Mouse (Mus musculus) thymus, postnatal 10 days (tissue): ENCODE data around the gene Dynlt1c.
"Not testable (repeated sequence)": the region's sequence is repeated elsewhere in the genome, so short reads cannot be mapped to it uniquely, and the experiment has no call there.

Experiments
- DNase-seq, 2 experiments: peaks; one replicate each; pipeline ENCODE4 v3.0.0; 2021; ENCODE audit warnings: low spot score in 2 of 2

Dynlt1c gene

DNA sequence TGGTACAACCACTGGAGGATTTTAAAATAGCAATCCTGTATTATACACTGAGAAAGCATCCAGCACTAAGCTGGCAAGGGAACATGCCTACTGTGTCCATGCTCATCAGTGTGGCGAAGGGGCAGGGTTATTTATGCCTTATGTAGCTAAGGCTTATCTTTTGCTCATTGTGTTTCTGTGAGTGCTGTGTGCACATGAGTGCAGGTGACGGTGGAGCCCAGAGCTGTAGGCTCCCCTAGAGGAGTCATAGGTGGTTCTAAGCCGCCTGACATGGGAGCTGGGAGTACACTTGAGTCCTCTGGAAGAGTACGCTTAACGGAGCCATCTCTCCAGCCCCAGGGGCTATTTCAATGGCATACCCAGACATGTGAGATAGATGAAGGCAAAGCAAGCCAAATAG, 17.8 kb downstream of the Dynlt1c start:
- not testable (repeated sequence) for DNase-seq

DNA sequence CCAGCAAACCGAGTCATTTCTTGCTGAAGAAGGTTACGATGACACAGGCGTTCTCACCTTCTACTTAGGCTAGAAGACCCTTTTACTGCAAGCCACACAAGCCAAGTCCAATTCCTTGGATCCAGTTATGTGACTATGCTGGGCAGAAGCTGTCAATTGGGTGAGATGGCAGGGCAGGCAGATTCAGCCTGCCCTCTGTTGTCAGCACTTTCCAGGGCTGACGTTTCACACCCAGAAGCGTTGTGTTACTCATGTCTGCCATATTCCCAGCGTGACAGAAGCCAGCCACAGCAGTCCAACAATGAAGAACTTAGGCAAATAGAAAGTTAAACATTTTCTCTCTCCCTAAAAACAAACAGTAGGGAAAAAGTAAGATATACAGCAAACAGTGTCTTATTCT, 18.6 kb downstream of the Dynlt1c start:
- DNase-seq, result not testable (repeated sequence)

DNA sequence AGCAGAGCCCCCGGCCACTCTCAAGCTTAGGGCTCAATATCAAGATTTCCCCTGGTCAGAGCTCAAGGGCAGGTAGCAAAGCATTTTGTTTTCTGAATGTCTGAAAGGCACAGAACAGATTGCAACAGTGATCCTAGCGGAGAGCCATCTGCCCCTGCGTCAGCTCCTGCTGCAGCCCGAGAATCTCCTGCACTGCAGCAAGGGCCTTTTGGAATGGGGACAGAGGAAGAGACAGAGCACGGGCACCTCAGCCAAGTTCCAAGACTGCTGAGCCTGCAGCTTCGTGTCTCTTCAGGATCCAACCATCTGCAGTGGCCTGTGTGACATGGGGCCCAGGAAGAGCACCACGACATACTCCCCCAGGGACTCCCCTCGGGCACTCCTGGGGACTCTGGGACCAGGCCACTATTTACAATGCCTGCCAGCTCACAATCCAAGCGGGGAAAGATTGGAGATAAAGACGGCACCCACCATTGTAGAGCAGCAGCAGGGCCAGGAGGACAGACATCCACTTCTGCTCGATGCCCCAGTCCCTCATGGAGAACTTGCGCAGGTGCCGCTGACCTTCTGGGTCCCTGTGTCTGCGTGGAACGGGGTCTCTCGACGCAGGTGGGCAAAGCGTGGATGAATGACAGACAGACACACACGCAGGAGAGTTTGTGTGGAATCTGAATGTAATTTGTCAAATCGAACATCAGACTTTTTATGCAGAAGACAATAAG, 19.4 kb downstream of the Dynlt1c start:
- not testable (repeated sequence) for DNase-seq

DNA sequence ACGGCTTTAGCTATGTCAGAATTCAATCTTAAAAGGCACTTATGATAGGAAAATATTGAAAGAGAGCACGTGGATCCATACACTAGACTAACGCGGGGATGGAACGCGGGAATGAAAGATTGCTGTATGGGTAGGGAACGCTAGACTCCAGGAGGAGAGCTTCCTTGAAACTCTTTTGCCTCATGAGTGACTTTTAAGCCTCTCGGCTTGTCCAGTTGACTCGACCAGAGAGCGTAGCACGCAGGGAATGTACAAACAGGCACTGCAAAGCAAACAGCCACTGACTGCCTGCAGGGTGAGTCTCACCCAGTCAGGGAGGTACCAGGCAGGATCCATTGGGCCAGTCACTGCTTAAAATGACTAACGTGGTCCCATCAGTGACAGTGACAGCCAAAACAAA, 20.5 kb downstream of the Dynlt1c start:
- not testable (repeated sequence) for DNase-seq

DNA sequence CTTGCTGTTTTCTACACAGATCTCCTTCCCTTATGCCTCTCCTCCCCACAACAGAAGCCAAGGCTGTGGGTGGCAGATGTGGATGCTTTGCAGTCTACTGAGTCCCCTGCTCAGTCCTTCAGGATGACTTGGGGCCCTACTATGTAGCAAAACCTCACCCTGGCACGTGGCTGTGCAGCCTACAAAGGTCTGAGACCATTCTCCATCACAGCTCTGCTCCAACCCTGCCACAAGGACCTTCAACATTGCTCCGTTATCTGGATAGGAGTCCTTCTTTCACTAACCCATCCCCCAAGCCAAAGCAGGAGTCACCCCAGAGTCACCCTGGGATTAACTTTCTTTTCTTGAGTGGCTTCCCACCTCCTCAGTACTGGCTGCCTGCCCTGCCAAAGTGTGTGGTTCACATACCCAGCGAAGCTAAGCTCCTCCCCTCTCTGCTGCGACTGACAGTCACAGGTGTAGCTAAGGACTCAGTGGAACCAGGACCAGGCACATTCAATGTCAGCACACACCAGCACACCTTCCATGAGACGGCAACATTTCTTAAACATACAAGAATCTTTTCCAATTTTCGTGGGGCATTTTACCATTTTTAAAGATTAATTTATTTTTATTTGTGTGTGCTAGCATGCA, 23.6 kb downstream of the Dynlt1c start:
- DNase-seq, result not testable (repeated sequence)

DNA sequence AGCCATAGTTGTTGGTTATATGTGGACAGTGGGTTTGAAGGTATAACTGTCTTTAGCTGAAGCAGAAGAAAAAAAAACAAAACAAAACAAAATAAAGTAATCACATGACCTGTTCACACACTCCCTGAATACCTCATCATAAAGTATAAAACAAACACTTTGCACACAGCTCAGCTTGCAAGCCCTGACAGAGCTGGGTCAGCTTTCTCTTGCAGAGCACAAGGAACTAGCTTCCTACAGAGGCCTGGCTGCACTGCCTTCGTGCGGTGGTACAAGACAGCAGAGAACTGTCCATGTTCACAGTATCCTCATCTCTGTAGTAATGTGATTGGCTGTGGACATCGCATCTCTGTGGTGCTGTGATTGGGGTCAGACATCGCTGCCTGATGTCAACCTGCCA, 28.9 kb downstream of the Dynlt1c start:
- not testable (repeated sequence) for DNase-seq

DNA sequence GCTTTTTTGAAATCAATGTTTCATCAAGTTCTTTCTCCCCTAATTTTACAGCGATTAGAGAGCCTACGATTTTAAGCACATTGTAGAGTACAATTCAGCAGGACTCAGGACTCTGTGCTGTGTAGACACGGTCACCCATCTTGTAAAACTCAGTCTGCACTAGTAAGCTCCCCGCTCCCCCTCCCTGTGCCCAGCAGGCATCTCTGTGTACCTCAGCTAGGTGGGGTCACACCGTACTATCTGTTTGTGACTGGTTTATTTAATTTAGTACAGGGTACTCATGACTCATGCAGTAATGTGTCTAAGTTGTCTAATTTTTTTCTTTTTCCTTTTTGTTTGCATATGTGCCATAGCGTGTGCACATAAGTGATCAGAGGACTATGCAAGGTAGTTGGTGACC, 31.4 kb downstream of the Dynlt1c start:
- not testable (repeated sequence) for DNase-seq

DNA sequence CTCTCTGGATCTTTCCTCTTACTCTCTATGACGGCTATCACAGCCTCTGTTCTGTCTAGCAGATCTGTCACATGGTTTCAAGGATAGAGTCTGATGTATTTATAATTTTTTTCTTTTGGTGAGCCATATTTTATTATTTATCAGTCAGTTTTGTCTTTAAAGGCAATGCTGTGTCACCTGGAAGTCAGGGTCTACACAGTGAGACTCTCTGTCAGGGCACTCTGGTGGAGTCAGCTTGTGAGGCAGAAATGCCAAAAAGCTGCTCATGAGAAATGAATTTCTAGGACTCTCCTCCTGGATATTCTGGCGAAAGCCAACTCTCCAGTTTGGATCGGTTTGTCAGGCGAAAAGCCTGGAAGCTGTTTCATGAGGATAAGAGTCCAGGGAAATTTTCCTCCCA, 34.3 kb downstream of the Dynlt1c start:
- DNase-seq, result not testable (repeated sequence)

DNA sequence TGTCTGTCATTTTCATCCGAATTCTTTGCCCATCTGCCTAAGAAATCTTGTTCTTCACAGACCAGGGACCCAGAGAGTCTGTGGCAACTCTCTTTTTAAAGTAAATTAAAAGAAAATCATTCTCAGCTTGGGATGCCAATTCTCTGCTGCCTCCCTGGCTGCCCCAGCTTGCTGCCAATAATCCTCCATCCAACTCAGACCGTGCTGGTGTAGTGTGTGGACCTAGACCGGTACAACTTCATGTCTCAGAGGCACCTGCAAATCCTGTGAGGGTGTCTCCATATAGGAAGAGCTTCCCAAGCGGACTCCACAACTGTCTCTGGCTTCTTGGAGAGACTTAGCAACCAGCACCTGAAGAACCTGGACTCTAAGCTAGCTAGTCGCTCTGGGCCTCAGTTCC, 35.4 kb downstream of the Dynlt1c start:
- DNase-seq, result no peak

DNA sequence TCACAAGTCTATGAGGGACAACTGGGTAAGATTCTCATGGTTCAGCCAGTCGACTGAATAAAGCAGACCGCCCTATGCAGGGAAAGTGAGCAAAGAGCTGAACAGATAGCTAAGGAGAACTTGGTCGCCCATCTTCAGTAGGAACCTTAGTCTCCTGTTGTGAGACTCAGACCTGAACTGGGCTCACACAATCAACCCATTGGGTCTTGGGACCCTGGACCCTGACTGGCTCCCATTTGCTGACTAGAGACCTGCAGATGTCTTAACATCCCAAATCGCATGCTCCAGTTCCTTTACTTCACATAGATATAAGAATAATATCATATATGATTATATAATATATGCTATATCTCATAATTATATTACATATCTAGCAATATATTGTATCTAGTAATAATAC, 36.0 kb downstream of the Dynlt1c start:
- DNase-seq, result not testable (repeated sequence)

DNA sequence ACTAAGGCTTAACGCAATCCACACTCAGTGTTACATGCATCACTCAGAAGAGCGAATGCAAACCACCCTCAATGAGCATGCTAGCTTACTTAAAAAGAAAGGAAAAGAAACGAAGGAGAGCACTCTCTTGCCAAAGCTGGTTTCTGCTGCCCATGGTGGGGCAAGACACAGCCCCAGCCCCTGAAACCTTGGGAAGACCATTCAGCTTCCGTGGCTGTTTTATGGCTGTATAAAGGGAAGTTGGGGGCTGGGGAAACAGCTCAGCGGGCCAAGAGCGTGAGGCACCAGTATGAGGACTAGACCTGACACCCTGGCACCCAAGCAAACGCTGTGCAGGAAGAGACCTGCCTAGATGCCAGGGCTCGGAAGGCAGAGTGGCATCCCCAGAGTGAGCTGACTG, 37.0 kb downstream of the Dynlt1c start:
- not testable (repeated sequence) for DNase-seq

DNA sequence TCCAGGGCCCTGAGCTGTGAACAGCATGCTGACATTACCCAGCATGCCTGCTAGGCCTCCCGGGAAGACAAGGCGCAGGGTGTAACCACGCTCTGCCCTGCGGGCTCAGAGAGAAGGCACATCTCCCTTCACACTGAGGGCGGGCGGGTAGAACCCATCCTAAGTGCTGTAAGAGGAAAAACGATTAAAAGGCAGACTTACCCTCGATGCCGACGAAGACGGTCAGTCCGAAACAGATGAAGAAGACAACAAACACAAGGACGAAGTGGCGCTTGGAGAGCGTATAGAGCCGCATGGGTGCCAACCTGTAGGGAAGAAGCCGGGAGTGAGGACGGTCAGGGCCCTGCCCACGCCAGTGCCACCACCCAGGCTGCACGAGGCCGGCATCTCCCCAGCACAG, 38.0 kb downstream of the Dynlt1c start:
- DNase-seq, result not testable (repeated sequence)

DNA sequence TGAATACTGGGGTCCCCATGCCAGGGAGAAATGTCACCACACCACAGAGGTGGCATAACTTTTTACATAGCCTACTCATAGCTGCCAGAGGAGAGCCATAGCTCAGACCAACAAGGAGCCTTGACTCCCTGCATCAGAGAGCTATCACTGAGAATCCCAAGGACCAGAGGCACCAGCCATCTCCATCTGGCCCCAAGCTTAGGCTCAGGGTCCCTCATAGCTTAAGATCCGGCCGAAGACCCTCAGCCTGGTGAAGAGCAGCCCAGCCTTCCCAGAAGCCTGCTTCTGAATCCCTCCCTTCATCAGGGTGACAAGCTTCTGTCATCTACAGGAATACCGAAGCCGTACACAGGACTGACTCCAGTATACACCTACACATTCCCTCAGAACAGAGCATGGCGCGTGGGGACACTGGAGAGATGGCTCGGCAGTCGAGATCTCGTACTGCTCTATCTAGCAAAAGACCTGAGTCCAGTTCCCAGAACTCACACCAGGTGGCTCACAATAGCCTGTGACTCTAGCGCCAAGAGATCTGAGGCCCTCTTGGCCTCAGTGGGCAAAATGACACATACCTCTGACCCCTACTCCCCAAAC, 38.7 kb downstream of the Dynlt1c start:
- not testable (repeated sequence) for DNase-seq

DNA sequence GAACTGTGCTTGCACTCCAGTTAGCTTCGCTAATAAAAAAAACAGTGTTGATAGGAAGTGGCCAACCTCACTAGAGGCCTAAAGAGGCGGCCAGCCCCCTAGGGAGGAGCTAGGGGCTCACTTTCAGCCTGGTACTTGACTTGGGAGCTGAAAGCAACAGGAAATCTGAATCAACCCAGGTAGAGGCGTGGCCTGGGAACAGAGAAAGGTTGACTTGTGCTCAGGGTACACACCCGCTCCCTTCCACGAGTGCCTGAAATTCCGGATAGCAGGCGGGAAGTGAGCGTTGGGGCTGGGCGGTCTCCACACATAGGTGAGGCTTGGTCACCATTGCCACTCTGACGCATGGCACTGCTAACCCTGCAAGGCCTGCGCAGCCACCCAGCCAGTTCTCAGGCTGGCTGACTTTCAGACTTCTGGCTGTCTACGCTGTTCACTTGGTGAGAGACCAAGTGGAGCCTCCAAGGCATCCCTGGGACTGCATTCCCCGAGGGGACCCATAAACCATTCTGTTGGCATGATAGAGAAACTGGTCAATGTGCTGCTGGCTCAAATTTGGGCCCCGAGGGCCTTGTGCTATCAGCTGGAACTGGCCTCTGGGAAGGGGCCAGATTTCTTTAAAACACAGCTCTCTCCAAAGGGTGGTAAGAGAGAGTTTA, 39.4 kb downstream of the Dynlt1c start:
- DNase-seq, result not testable (repeated sequence)

DNA sequence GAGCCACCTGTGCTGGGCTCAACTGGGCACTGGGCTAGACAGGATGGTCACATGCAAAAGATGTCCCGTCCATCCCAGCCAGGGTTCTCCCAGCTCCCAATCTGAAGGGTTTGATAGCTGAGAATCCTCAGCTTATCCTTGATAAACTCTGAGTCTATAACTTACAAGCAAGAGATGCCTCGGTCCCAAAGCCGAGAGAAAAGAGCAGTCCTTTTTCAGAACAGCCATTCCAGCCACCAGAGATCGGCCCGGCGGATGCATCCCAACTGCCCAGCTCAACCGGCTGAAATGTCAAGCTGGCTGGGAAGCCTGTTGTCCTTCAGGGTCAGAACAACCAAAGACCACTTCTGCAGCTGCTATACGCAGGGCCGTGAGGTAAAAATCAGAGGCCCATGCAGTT, 42.7 kb downstream of the Dynlt1c start:
- not testable (repeated sequence) for DNase-seq

DNA sequence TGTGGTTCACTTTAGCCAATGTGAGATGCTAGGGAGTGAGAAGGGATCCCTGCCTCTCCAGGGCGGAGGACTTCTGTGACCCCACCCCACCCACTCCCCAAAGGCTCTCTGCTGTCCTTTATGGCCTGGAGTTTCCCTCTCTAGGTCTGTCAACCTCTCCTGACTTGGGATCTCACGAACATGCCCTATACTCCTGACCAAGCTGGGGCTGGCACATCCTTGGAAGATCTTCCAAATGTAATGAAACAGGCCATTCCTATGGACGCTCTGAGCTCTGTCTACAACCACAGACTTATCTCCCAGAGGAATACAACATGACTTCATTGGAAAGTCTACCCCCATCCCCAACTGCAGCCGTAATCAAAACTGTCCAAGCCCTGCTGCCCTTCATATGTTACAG, 43.2 kb downstream of the Dynlt1c start:
- not testable (repeated sequence) for DNase-seq

DNA sequence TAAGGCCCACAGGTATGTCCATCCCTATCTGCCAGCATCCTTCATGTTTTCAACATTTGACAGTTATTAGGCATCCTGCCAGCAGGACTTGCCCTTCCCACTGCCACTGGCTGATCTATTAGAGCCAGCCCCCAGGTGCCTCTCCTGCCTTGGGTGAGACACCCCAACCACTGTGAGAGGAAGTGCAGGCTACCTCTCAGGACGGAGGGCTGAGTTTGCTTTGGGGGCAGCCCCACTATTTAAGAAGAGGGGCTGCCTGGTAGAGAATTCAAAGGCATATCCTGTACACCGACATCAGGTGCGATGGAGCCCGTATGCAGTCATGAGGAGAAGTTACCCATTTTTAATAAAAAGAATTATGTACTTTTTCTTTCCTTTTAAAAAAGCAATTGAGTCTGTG, 44.2 kb downstream of the Dynlt1c start:
- not testable (repeated sequence) for DNase-seq

DNA sequence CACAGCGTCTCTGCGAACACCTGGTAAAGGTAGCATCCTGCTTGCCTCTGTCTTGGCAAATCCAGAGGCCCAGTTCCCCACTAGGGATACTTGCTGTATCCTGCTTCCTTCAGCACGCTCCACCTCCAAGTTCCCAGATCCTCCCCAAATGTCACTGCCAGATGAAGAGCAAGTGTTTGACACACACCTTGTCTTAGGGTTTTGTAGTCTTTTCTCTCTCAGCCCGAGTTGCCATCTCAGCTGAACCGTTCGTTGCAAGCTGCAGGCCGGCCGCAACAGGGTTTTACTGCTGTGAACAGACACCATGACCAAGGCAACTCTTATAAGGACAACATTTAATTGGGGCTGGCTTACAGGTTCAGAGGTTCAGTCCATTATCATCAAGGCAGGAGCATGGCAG, 45.4 kb downstream of the Dynlt1c start:
- DNase-seq, result not testable (repeated sequence)

DNA sequence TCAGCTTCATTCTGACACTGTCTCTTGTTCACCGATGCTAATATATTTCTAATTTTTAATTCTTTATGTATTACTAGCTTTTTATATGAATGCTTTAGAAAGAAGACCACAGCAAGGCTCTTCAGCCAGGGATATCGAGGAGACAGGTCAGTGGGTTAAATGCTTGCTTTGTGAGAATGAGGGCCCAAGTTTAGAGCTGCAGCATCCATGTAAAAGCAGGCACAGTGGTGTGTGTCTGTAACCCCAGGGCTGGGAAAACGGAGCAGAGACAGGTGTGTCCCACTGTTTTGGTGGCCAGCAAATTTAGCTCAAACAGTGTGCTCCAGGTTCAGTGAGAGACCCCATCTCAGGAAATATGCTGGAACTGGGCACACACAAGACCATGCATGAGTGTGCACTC, 46.0 kb downstream of the Dynlt1c start:
- DNase-seq, result not testable (repeated sequence)

DNA sequence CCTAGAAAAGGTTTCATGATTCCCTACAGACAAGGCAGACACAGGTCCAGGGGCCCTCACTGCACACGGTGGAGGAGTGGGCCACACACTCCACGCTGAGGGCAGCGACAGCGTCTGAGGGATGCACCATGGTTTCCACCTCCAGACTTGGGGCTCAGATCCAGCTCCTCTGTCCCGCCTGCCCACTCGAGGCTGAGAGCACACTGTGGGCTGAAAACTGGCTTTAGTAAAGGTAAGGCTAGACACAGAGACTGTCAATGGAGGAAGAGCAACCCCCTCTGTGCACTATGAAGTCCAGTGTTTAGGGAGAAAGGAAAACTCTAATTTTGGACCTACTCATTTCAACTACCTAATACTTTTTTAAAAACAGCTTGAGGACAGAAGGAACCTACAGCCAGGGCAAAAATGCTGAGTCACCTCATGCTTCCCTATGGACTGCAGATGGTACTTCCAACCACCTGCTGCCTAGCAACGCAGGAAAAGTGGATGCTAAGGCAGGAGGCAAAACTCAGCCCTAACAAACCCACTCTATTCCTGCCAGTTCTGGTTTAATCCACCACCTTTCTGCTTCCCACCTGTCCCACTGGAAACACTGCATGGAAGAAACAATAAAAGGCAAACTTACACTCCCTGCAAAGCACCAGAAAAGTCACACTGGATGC, 49.6 kb downstream of the Dynlt1c start:
- not testable (repeated sequence) for DNase-seq

DNA sequence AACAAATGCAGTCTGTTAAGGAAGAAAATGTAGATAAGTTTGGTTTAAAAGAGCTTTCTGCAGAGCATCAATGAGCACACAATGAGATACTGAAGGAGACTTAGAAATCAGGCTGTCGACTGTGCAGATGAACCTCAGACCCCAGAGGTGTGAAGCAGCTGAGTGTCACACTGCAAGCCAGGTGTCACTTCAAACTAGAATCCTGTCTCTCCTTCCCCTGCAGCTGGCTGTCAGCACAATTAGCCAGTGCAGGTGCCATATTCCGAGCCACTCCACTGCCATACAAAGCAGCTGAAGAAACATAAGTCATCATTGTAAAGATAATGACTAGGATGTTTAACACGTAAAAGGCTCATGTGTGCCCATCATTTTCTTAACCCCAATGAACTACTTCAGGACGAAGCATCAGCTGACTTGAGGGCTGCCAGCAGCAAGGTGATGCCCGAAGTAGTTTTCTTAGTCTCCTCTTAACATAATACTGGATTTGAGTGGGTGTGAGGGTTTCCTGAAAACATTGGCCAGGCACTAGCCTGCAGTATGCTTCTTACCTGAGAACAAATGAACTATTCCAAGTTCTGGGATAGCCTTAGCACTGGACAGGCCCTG, 52.0 kb downstream of the Dynlt1c start:
- DNase-seq, result not testable (repeated sequence)
